Mouse (Mus musculus): Measurements from ENCODE around the gene Arhgap19. TPM values are rescaled to one million over a fixed set of nuclear protein-coding genes. Genes with fewer than 3 reads are reported as not detected.

Gene Arhgap19
- polyA plus RNA-seq, 1 experiment from 2014 or later, result 28.6 TPM

Other genes starting within 250 kb of the Arhgap19 start
- 1.9 and 2.1 TPM in 2 replicates for gene Gm340, start 219.7 kb downstream of the Arhgap19 start, polyA plus RNA-seq (2015; fragmentation: Nextera tagmentation; extraction: Ambion mirVana)
- gene Slit1, start 58.4 kb downstream of the Arhgap19 start, polyA plus RNA-seq (2015; fragmentation: Nextera tagmentation; extraction: Ambion mirVana), result 0.11 and 0.14 TPM in 2 replicates
- 8.2 and 9.1 TPM in 2 replicates for gene Frat1, start 27.9 kb upstream of the Arhgap19 start, polyA plus RNA-seq (2015; fragmentation: Nextera tagmentation; extraction: Ambion mirVana)
- 2.8 and 3.3 TPM in 2 replicates for gene Frat2, start 46.1 kb upstream of the Arhgap19 start, polyA plus RNA-seq (2015; fragmentation: Nextera tagmentation; extraction: Ambion mirVana)
- gene Rrp12, start 94.1 kb upstream of the Arhgap19 start, polyA plus RNA-seq (2015; fragmentation: Nextera tagmentation; extraction: Ambion mirVana), result 9.9 and 11.4 TPM in 2 replicates
- 609 and 641 TPM in 2 replicates for gene Pgam1, start 109.9 kb upstream of the Arhgap19 start, polyA plus RNA-seq (2015; fragmentation: Nextera tagmentation; extraction: Ambion mirVana)
- 60.0 and 65.9 TPM in 2 replicates for gene Exosc1, start 131.4 kb upstream of the Arhgap19 start, polyA plus RNA-seq (2015; fragmentation: Nextera tagmentation; extraction: Ambion mirVana)
- 82.3 and 84.4 TPM in 2 replicates for gene Zdhhc16, start 131.4 kb upstream of the Arhgap19 start, polyA plus RNA-seq (2015; fragmentation: Nextera tagmentation; extraction: Ambion mirVana)
- gene Mms19, start 179.1 kb upstream of the Arhgap19 start, polyA plus RNA-seq (2015; fragmentation: Nextera tagmentation; extraction: Ambion mirVana), result 30.2 and 31.8 TPM in 2 replicates
- 13.8 and 14.5 TPM in 2 replicates for gene Ubtd1, start 179.7 kb upstream of the Arhgap19 start, polyA plus RNA-seq (2015; fragmentation: Nextera tagmentation; extraction: Ambion mirVana)
- gene Ankrd2, start 234.0 kb upstream of the Arhgap19 start, polyA plus RNA-seq (2015; fragmentation: Nextera tagmentation; extraction: Ambion mirVana), result 0.28 and 0.84 TPM in 2 replicates
- 1.3 and 2.9 TPM in 2 replicates for gene Hoga1, start 243.6 kb upstream of the Arhgap19 start, polyA plus RNA-seq (2015; fragmentation: Nextera tagmentation; extraction: Ambion mirVana)